Mouse (Mus musculus): ENCODE data around the gene Fmn2.

The Fmn2 gene

GRCm38 (mm10) chr1:174836861-174837260 lies 335.2 kb downstream of the Fmn2 start:
- no peak for DNase-seq

GRCm38 (mm10) chr1:174844786-174845185 lies 343.2 kb downstream of the Fmn2 start:
- no peak for DNase-seq

- no peak for DNase-seq
These were observed 354.6 kb downstream of the Fmn2 start for GRCm38 (mm10) chr1:174856188-174856587.

DNA sequence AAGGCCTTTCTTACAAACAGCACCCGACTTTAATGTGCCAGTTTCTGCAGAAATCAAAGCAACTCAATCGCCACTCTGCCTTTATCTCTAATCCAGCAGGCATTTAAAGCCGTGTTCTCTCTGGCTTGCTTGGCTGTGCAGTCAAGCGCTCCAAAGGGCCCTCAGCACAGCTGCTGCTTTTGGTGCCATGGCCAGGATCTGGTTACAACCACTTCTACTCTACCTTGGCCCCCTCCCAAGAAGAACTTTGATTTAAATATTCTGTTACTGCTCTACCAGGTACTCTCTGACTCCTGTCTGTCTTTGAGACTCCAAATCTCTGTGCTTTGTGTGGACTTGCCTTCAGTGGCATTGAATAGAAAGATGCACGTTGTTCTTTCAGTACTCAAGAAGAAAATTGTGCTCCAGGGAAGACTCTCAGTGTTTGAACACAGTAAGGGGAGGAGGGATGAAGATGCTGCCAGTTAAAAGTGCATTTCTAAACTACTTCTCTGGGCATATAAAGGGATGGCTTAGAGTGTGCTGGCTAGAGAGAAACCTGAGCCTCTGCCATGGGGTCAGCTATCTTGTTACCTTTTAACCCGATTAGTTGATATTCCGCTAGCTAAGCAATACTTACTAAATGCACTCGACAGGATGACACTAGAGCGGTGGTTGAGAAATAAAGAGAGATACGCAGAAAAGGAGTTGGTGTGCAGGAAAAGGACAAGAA lies 358.9 kb downstream of the Fmn2 start:
- no peak for DNase-seq

All from cerebellum, adult 18-20 months (tissue).